Mouse (Mus musculus): ENCODE measurements at regions not wholly inside any gene's neighbourhood (a gene's known extent, or its start where the extent isn't known, plus 50 kb on each side); places are given as distances from the start of the nearest gene placed in this dataset.

GRCm38 (mm10) chr5:125925856-125926497, 394.4 kb downstream of the Tmem132b start:
- H3K9ac ChIP-seq (ENCODE audit: control insufficient read depth, low read depth, low read length, poor library complexity, severe bottlenecking), result no peak overlapping the region
- H3K36me3 ChIP-seq (ENCODE audit: control insufficient read depth in 1 of 2, insufficient read depth in 2 of 2, low read length in 2 of 2), result no peaks in the 10 kb centered on the region
- no peaks in the 10 kb centered on the region for H3K79me2 ChIP-seq (ENCODE audit: control insufficient read depth, insufficient read depth, low read length, poor library complexity)
- H3K9me3 ChIP-seq (replicated peaks; ENCODE audit: insufficient read depth, low read length), result no peaks in the 10 kb centered on the region
- no peak for TF ChIP-seq ETS1 (IDR thresholded peaks at IDR 0.05; ENCODE audit: low read depth, low read length)
- no peak for TF ChIP-seq ZNF384 (IDR thresholded peaks at IDR 0.05; ENCODE audit: low read depth, low read length)
- no peak for TF ChIP-seq ZKSCAN1 (IDR thresholded peaks at IDR 0.05; ENCODE audit: low read depth, low read length)
- no peak for TF ChIP-seq UBTF (IDR thresholded peaks at IDR 0.05; ENCODE audit: borderline replicate concordance, insufficient read depth, low read depth, low read length)
- no peak for TF ChIP-seq GATA1 (IDR thresholded peaks at IDR 0.05; ENCODE audit: low read depth, low read length)
- no peak for TF ChIP-seq POLR2AphosphoS2 (IDR thresholded peaks at IDR 0.05; ENCODE audit: low read length)
- no peak for TF ChIP-seq JUND (IDR thresholded peaks at IDR 0.05; ENCODE audit: low read depth, low read length)
- TF ChIP-seq MYB (IDR thresholded peaks at IDR 0.05; ENCODE audit: low read depth, low read length), result no peak
- no peak for TF ChIP-seq MAFK (IDR thresholded peaks at IDR 0.05; ENCODE audit: borderline replicate concordance, low read depth, low read length)
- no peak for TF ChIP-seq EP300 (IDR thresholded peaks at IDR 0.05; ENCODE audit: low read depth in 1 of 2, low read length in 2 of 2)
- no peak for TF ChIP-seq NELFE (IDR thresholded peaks at IDR 0.05; ENCODE audit: low read depth, low read length)
- TF ChIP-seq CTCF (IDR thresholded peaks at IDR 0.05 in 2 of 3, conservative IDR thresholded peaks at IDR 0.05 in 1 of 3; ENCODE audit: control insufficient read depth in 1 of 3, insufficient read depth in 1 of 3, low read depth in 2 of 3, low read length in 3 of 3, poor library complexity in 1 of 3, severe bottlenecking in 1 of 3), result no peak
- no peak for TF ChIP-seq NRF1 (IDR thresholded peaks at IDR 0.05; ENCODE audit: insufficient read depth, low read depth, low read length, poor library complexity, severe bottlenecking)
- no peak for TF ChIP-seq HCFC1 (IDR thresholded peaks at IDR 0.05; ENCODE audit: low read depth, low read length)
- TF ChIP-seq USF1 (IDR thresholded peaks at IDR 0.05; ENCODE audit: low read depth, low read length), result no peak
- no peak for TF ChIP-seq POLR2A (IDR thresholded peaks at IDR 0.05; ENCODE audit: control insufficient read depth in 1 of 2, insufficient read depth in 1 of 2, low read depth in 1 of 2, low read length in 2 of 2, poor library complexity in 1 of 2)
- TF ChIP-seq MYC (IDR thresholded peaks at IDR 0.05; ENCODE audit: low read depth, low read length), result no peak
- TF ChIP-seq POLR2AphosphoS5 (IDR thresholded peaks at IDR 0.05; ENCODE audit: borderline replicate concordance, low read depth, low read length), result no peak
- no peak overlapping the region for H3K27ac ChIP-seq (ENCODE audit: control insufficient read depth, low read depth, low read length)
- no peaks in the 10 kb centered on the region for H3K27me3 ChIP-seq (ENCODE audit: control insufficient read depth in 1 of 2, insufficient read depth in 2 of 2, low read length in 2 of 2)
- DNase-seq (ENCODE audit: low read depth, low spot score), result no peak
- no peak overlapping the region for H3K4me3 ChIP-seq (ENCODE audit: control insufficient read depth in 1 of 2, insufficient read depth in 1 of 2, low read depth in 2 of 2, low read length in 2 of 2)
- H3K4me1 ChIP-seq (ENCODE audit: control insufficient read depth in 1 of 2, insufficient read depth in 2 of 2, low read length in 2 of 2), result no peaks in the 10 kb centered on the region

- H3K9me3 ChIP-seq (replicated peaks; ENCODE audit: insufficient read depth, low read length), result no peaks in the 10 kb centered on the region
- H3K4me3 ChIP-seq (ENCODE audit: control insufficient read depth in 1 of 2, insufficient read depth in 1 of 2, low read depth in 2 of 2, low read length in 2 of 2), result no peak overlapping the region
- DNase-seq (ENCODE audit: low read depth, low spot score), result no peak
- no peaks in the 10 kb centered on the region for H3K27me3 ChIP-seq (ENCODE audit: control insufficient read depth in 1 of 2, insufficient read depth in 2 of 2, low read length in 2 of 2)
- H3K79me2 ChIP-seq (ENCODE audit: control insufficient read depth, insufficient read depth, low read length, poor library complexity), result no peaks in the 10 kb centered on the region
- H3K4me1 ChIP-seq (ENCODE audit: control insufficient read depth in 1 of 2, insufficient read depth in 2 of 2, low read length in 2 of 2), result no peaks in the 10 kb centered on the region
- TF ChIP-seq ELF1 (IDR thresholded peaks at IDR 0.05; ENCODE audit: low read depth, low read length), result no peak
- TF ChIP-seq MYC (IDR thresholded peaks at IDR 0.05; ENCODE audit: low read depth, low read length), result no peak
- TF ChIP-seq SIN3A (IDR thresholded peaks at IDR 0.05; ENCODE audit: low read length), result no peak
- H3K9ac ChIP-seq (ENCODE audit: control insufficient read depth, low read depth, low read length, poor library complexity, severe bottlenecking), result no peak overlapping the region
- H3K36me3 ChIP-seq (ENCODE audit: control insufficient read depth in 1 of 2, insufficient read depth in 2 of 2, low read length in 2 of 2), result no peaks in the 10 kb centered on the region
- no peak overlapping the region for H3K27ac ChIP-seq (ENCODE audit: control insufficient read depth, low read depth, low read length)
These were observed 399.9 kb downstream of the Tmem132b start for GRCm38 (mm10) chr5:125931502-125931901.
